Mouse (Mus musculus): ENCODE measurements around the gene Pglyrp2. TPM values are rescaled to one million over a fixed set of nuclear protein-coding genes. Genes with fewer than 3 reads are reported as not detected.

The Pglyrp2 gene
- total and polyA plus RNA-seq, 2 experiments from 2014 or later: not detected

- peak overlapping the region; percentile 73; the same call in 1 of the 2 replicates for H3K27ac ChIP-seq
- 3% methylated on average over 32 of the region's 39 CpGs for WGBS
- no peak for TF ChIP-seq CTCF (IDR thresholded peaks at IDR 0.05; ENCODE audit: low read depth)
- peaks cover 22% of the 10 kb centered on the region; the same call in 1 of the 2 replicates for H3K27me3 ChIP-seq (ENCODE audit: insufficient read depth, low read length)
- peak overlapping the region; percentile 76 for H3K4me3 ChIP-seq (ENCODE audit: low read length)
- ATAC-seq: peak; percentile 43
- H3K4me1 ChIP-seq (ENCODE audit: insufficient read depth, low read length): no peaks in the 10 kb centered on the region
- no peaks in the 10 kb centered on the region for H3K9me3 ChIP-seq (ENCODE audit: low read length)
- H3K36me3 ChIP-seq (ENCODE audit: insufficient read depth, low read length): peaks cover 3% of the 10 kb centered on the region
- peak overlapping the region; percentile 86 for H3K9ac ChIP-seq (replicated peaks; ENCODE audit: low read length)
- peak; percentile 39 for DNase-seq (ENCODE audit: low spot score)
- peak overlapping the region; percentile 91 for H3K4me2 ChIP-seq (ENCODE audit: low read depth, low read length)
Measured at GRCm38 (mm10) chr17:32388370-32389100, 35.4 kb downstream of the Pglyrp2 start.

GRCm38 (mm10) chr17:32387986-32388369, 36.0 kb downstream of the Pglyrp2 start:
- 34% methylated on average over 7 of the region's 7 CpGs for WGBS
- ATAC-seq (no peak), DNase-seq (ENCODE audit: low spot score) (no peak)
- H3K27ac ChIP-seq: no peak overlapping the region; the same call in 1 of the 2 replicates
- peaks cover 8% of the 10 kb centered on the region for H3K36me3 ChIP-seq (ENCODE audit: insufficient read depth, low read length)
- H3K9me3 ChIP-seq (ENCODE audit: low read length): no peaks in the 10 kb centered on the region
- H3K4me1 ChIP-seq (ENCODE audit: insufficient read depth, low read length): no peaks in the 10 kb centered on the region
- no peak for TF ChIP-seq CTCF (IDR thresholded peaks at IDR 0.05; ENCODE audit: low read depth)
- H3K9ac ChIP-seq (replicated peaks; ENCODE audit: low read length): peak overlapping the region; percentile 86; the same call in 1 of the 2 replicates
- peaks cover 17% of the 10 kb centered on the region; the same call in 1 of the 2 replicates for H3K27me3 ChIP-seq (ENCODE audit: insufficient read depth, low read length)
- peak overlapping the region; percentile 76 for H3K4me3 ChIP-seq (ENCODE audit: low read length)
- H3K4me2 ChIP-seq (ENCODE audit: low read depth, low read length): peak overlapping the region; percentile 91

GRCm38 (mm10) chr17:32386659-32387432, 37.1 kb downstream of the Pglyrp2 start:
- H3K4me2 ChIP-seq (ENCODE audit: low read depth, low read length): no peak overlapping the region
- peaks cover 6% of the 10 kb centered on the region; the same call in 1 of the 2 replicates for H3K27me3 ChIP-seq (ENCODE audit: insufficient read depth, low read length)
- no peak overlapping the region for H3K9ac ChIP-seq (replicated peaks; ENCODE audit: low read length)
- no peaks in the 10 kb centered on the region for H3K9me3 ChIP-seq (ENCODE audit: low read length)
- H3K27ac ChIP-seq: no peak overlapping the region
- no peaks in the 10 kb centered on the region; the same call in 1 of the 2 replicates for H3K4me1 ChIP-seq (ENCODE audit: insufficient read depth, low read length)
- ATAC-seq (no peak), DNase-seq (ENCODE audit: low spot score) (no peak)
- TF ChIP-seq CTCF (IDR thresholded peaks at IDR 0.05; ENCODE audit: low read depth): peak; percentile 49
- peaks cover 13% of the 10 kb centered on the region for H3K36me3 ChIP-seq (ENCODE audit: insufficient read depth, low read length)
- no peak overlapping the region for H3K4me3 ChIP-seq (ENCODE audit: low read length)
- WGBS: 71% methylated on average over 9 of the region's 9 CpGs

- Histone ChIP-seq H3K9me3 (ENCODE audit: low read length) (no peaks in the 10 kb centered on the region), H3K4me1 (ENCODE audit: insufficient read depth, low read length) (no peaks in the 10 kb centered on the region; the same call in 1 of the 2 replicates), H3K27me3 (ENCODE audit: insufficient read depth, low read length) (no peaks in the 10 kb centered on the region), H3K9ac (replicated peaks; ENCODE audit: low read length) (no peak overlapping the region), H3K4me3 (ENCODE audit: low read length) (no peak overlapping the region), H3K36me3 (ENCODE audit: insufficient read depth, low read length) (peaks cover 13% of the 10 kb centered on the region), H3K27ac (no peak overlapping the region), H3K4me2 (ENCODE audit: low read depth, low read length) (no peak overlapping the region)
- TF ChIP-seq CTCF (IDR thresholded peaks at IDR 0.05; ENCODE audit: low read depth): no peak
- no peak for ATAC-seq
- 46% methylated on average over 5 of the region's 5 CpGs for WGBS
- peak; percentile 62 for DNase-seq (ENCODE audit: low spot score)
Measured at GRCm38 (mm10) chr17:32383661-32384060, 40.3 kb downstream of the Pglyrp2 start.

GRCm38 (mm10) chr17:32382576-32382975, 41.4 kb downstream of the Pglyrp2 start:
- H3K4me2 ChIP-seq (ENCODE audit: low read depth, low read length): 0 out of 2 replicates have a peak overlapping the region, but pooled peaks have one; percentile 7
- H3K9ac ChIP-seq (replicated peaks; ENCODE audit: low read length): no peak overlapping the region
- H3K4me3 ChIP-seq (ENCODE audit: low read length): no peak overlapping the region
- H3K36me3 ChIP-seq (ENCODE audit: insufficient read depth, low read length): peaks cover 13% of the 10 kb centered on the region
- DNase-seq (ENCODE audit: low spot score): peak; percentile 85
- H3K4me1 ChIP-seq (ENCODE audit: insufficient read depth, low read length): no peaks in the 10 kb centered on the region; the same call in 1 of the 2 replicates
- no peak overlapping the region for H3K27ac ChIP-seq
- WGBS: 50% methylated on average over 7 of the region's 7 CpGs
- no peaks in the 10 kb centered on the region for H3K9me3 ChIP-seq (ENCODE audit: low read length)
- no peaks in the 10 kb centered on the region for H3K27me3 ChIP-seq (ENCODE audit: insufficient read depth, low read length)
- no peak for TF ChIP-seq CTCF (IDR thresholded peaks at IDR 0.05; ENCODE audit: low read depth)
- ATAC-seq: peak; percentile 88

- H3K27me3 ChIP-seq (ENCODE audit: insufficient read depth, low read length): no peaks in the 10 kb centered on the region
- peaks cover 19% of the 10 kb centered on the region for H3K36me3 ChIP-seq (ENCODE audit: insufficient read depth, low read length)
- WGBS: 90% methylated on average over 2 of the region's 2 CpGs
- ATAC-seq (no peak), DNase-seq (ENCODE audit: low spot score) (no peak)
- no peak for TF ChIP-seq CTCF (IDR thresholded peaks at IDR 0.05; ENCODE audit: low read depth)
- H3K9me3 ChIP-seq (ENCODE audit: low read length): no peaks in the 10 kb centered on the region
- no peak overlapping the region for H3K4me2 ChIP-seq (ENCODE audit: low read depth, low read length)
- H3K27ac ChIP-seq: no peak overlapping the region
- no peak overlapping the region for H3K4me3 ChIP-seq (ENCODE audit: low read length)
- H3K9ac ChIP-seq (replicated peaks; ENCODE audit: low read length): no peak overlapping the region
- H3K4me1 ChIP-seq (ENCODE audit: insufficient read depth, low read length): no peaks in the 10 kb centered on the region; the same call in 1 of the 2 replicates
Measured at GRCm38 (mm10) chr17:32378786-32379185, 45.2 kb downstream of the Pglyrp2 start.

All from hindbrain, postnatal 0 days (tissue).